Mouse (Mus musculus) olfactory bulb, adult 2 months (tissue): Measurements from ENCODE around the gene Pzp.

Source experiments
- CTCF ChIP-seq: fragments of 200-500 bp; IDR thresholded peaks from 2 replicates; pipeline ENCODE4 v1.5.1; 2012; ENCODE audit warnings: low read depth, mild to moderate bottlenecking, low read length, moderate library complexity; ENCODE audit not compliant: insufficient read depth
- POLR2A ChIP-seq: fragments of 200-500 bp; IDR thresholded peaks from 2 replicates; pipeline ENCODE4 v1.6.1; 2012; ENCODE audit warnings: mild to moderate bottlenecking, low read depth, low read length, moderate library complexity; ENCODE audit not compliant: insufficient read depth

DNA sequence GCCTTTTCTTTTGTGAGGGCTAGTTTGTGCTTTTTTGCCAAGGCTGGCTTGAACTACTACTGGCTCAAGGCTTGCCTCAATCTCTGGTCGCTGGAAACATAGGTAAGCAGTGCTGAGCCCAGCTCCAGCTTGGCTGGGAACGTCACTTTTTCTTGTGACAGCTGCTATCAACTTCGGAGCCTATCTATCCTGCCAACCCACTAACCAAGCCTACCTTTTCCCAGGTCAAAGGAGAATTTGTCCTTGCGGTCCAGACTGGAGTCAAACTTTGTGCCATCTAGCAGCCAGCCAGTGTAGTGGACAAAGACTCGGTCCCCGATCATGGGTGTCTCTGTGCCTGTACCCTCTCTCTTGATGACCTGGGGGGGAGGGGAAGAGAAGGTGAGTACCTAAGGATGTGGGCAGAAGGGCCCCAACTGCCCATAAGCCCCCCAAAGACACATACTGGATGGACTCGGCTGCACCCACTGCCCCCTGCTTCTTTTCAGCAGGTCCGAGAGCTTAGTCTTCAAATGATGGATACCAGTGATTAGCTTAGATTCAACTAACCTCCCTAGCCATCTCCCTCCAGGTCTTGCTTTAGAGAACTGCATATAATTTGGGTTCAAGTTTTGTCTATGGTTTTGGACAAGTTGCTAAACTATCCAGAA lies 90.0 kb downstream of the Pzp start:
- TF ChIP-seq CTCF (no peak), POLR2A (no peak)
